Mouse (Mus musculus) embryo, embryonic 9.5 days (tissue): ENCODE results near the gene Tssk6.
A peak's percentile ranks its signal among the peaks of the same experiment; 100 is the strongest.

Experiments used
- DNase-seq: peaks from one replicate; pipeline ENCODE4 v3.0.0-alpha.2; 2017; ENCODE audit errors: extremely low spot score

The Tssk6 gene

DNA sequence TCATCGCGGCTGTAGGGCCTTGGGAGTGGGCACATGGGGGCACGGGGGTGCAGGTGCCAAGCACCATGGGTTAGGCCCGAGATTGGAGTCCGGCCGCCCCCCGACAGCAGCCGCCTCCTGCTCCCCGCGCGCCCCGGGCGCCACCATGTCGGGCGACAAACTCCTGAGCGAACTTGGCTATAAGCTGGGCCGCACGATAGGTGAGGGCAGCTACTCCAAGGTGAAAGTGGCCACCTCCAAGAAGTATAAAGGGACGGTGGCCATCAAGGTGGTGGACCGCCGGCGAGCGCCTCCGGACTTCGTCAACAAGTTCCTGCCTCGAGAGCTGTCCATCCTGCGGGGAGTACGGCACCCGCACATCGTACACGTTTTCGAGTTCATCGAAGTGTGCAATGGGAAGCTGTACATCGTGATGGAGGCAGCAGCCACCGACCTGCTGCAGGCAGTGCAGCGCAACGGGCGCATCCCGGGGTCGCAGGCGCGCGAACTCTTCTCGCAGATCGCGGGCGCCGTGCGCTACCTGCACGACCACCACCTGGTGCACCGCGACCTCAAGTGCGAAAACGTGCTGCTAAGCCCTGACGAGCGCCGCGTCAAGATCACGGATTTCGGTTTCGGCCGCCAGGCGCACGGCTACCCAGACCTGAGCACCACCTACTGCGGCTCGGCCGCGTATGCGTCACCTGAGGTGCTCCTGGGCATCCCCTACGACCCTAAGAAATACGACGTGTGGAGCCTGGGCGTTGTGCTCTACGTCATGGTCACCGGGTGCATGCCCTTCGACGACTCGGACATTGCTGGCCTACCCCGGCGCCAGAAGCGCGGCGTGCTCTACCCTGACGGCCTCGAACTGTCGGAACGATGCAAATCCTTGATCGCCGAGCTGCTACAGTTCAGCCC, at the start of gene Tssk6, which contains the start of the genes Ndufa13 and Yjefn3:
TSS of gene Tssk6 (plus strand) at position 22 of the 900 bp plus-strand sequence.
TSS of gene Ndufa13 (minus strand) at position 396 of the 900 bp plus-strand sequence.
TSS of gene Yjefn3 (minus strand) at position 550 of the 900 bp plus-strand sequence.
- peak; percentile 58 for DNase-seq

- DNase-seq, result no peak
Observed at GRCm38 (mm10) chr8:69853869-69854268, 48.1 kb upstream of the Tssk6 start.

- no peak for DNase-seq
Observed at GRCm38 (mm10) chr8:69860807-69861206, 41.2 kb upstream of the Tssk6 start.

DNA sequence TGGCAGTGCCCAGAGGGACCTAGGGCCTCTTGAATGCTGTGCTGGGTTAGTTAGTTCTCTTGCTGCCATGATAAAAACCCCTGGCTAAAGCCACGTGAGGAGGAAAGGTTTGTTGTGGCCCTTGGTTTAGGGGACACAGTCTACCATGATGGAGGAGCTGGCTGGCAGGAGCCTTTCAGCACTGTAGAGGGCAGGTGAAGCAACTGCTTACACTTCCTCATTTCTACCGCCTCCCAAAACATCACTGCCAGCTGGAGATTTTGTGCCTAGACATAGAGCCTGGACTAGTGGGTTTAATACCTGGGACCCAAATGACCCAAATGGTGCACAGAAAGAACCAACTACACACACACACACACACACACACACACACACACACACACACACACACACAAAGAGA, 40.7 kb upstream of the Tssk6 start:
- DNase-seq, result no peak

- no peak for DNase-seq
Observed at GRCm38 (mm10) chr8:69863387-69864020, 38.5 kb upstream of the Tssk6 start.

GRCm38 (mm10) chr8:69864180-69864579, 37.8 kb upstream of the Tssk6 start:
- no peak for DNase-seq

- no peak for DNase-seq
Observed at GRCm38 (mm10) chr8:69867696-69868326, 34.2 kb upstream of the Tssk6 start.

- no peak for DNase-seq
Observed at GRCm38 (mm10) chr8:69870003-69870765, 31.8 kb upstream of the Tssk6 start.

DNA sequence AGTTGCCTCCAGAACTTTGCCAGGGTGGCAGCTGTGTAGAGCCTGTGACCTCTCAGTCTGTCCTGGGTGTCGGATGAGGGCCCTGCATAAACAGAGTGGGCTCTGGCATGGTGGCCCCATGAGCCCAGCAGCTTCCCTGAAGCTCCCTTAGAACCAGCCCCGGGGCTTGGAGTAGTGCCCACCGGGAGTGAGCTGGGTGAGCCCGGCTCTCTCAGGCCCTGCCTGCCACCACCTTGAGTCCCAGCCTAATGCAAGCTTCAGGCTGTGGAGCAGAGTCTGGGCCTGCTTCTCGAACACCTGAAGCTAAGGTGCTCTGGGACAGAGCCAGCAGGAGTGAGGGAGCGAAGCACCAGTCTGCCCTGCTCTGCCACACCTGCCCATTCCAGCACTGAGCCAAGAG, 31.1 kb upstream of the Tssk6 start:
- no peak for DNase-seq

- peak; percentile 68 for DNase-seq
Observed at GRCm38 (mm10) chr8:69874155-69874554, 27.8 kb upstream of the Tssk6 start.

DNA sequence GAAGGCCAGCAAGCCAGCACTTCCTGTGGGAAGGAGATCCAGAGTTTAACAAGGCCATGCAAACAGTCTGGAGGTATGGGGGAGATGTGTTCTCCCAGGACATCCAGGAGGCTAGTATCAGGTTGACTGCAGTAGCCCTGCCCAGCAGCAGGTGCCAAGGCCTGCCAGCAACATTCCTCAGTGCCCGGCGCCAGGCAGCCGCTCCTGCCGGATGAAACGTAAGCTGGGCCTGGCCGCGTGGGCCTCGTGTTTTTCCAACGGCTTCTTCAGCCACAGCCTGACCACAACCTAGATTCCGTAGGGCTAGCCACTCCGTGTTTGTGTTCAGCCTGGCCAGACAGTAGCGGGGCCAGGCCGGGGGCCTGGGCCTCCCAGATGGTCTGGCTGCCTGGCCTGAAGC, 27.3 kb upstream of the Tssk6 start:
- DNase-seq, result no peak

DNA sequence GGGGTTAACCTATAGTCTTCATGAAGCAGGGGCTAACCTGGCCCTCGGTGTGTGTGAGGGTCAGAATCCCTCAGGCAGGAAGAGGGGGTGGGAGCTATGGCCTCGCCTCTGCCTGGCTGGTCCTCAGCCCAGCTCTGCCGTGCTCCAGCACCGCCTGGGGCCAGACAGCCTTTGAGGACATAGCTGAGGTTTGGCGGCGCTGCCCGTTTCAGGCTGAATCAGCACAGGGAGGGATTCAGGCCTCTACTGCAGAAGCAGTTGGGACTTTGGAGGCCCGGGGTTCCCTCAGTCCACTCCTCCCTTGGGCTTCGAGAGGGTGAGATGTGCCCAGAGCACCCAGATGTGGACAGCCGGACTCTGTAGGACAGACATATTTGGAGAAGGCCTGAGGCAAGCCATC, 25.9 kb upstream of the Tssk6 start:
- no peak for DNase-seq

- no peak for DNase-seq
Observed at GRCm38 (mm10) chr8:69876967-69877366, 25.0 kb upstream of the Tssk6 start.

DNA sequence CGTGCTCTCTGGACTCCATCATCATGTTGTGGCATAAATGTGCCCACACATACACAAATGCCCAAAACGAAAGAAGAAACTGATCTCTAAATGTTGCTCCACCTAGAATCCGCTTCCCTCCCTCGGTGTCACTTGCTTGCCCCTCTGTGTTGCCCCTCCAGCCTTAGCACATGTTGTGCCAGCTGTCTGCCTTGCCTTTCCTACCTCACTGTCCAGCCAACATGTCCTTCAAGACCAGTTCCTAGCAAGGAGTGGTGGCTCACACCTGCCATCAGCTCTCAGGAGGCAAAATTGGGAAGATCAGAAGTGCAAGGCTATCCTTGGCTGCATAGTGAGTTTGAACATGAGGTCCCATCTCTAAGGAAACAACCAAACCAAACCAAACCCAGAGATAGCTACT, 24.6 kb upstream of the Tssk6 start:
- DNase-seq, result no peak

- no peak for DNase-seq
Observed at GRCm38 (mm10) chr8:69877992-69878391, 24.0 kb upstream of the Tssk6 start.

DNA sequence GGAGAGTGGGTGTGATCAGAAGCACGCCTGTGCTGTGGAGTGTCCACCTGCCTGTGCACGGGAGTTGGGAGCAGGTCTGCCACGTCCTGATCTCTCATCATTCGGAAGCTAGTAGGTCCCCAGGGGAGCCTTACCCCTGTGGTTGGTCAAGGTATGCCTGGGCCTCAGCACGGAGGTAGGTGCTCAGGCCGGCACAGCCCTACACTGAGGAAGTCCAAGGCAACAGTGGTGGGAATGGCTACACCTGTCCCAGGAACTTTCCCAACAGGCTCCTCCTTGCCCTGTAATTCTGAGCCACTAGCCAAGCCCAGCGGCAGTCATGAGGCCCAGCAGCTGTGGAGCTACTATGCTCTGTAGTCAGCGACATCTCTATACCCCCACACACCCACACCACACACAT, 22.3 kb upstream of the Tssk6 start:
- no peak for DNase-seq

GRCm38 (mm10) chr8:69880841-69881240, 21.1 kb upstream of the Tssk6 start:
- DNase-seq, result no peak

GRCm38 (mm10) chr8:69881261-69881865, 20.6 kb upstream of the Tssk6 start:
- DNase-seq, result no peak

GRCm38 (mm10) chr8:69882021-69882756, 19.8 kb upstream of the Tssk6 start:
- peak; percentile 47 for DNase-seq

- no peak for DNase-seq
Observed at GRCm38 (mm10) chr8:69882833-69883600, 19.0 kb upstream of the Tssk6 start.
